In genomic region chr6:98688624-98689023, GRCm38 (mm10) we compare ENCODE assay signal across 26 mouse cellular contexts.
"Had no signal": no experiment of that assay in that cellular context is flagged by ENCODE, and none has a peak within 500 bp of the region (broad histone marks: within the 10 kb centered on the region; RNA-seq: fewer than 3 reads in every experiment).

No protein-coding gene starts in this region.

- H3K27me3 ChIP-seq: embryonic facial prominence, embryonic 12.5 days; embryonic facial prominence, embryonic 13.5 days; embryonic facial prominence, embryonic 15.5 days; forebrain, embryonic 12.5 days; forebrain, embryonic 13.5 days; forebrain, embryonic 15.5 days had no signal

- H3K27ac ChIP-seq: embryonic facial prominence, embryonic 12.5 days; embryonic facial prominence, embryonic 13.5 days; embryonic facial prominence, embryonic 15.5 days; forebrain, embryonic 10.5 days; forebrain, embryonic 12.5 days; forebrain, embryonic 13.5 days; forebrain, embryonic 15.5 days; gastrocnemius, adult 2 months; heart, embryonic 10.5 days had no signal

- H3K36me3 ChIP-seq: embryonic facial prominence, embryonic 10.5 days; embryonic facial prominence, embryonic 12.5 days; embryonic facial prominence, embryonic 13.5 days; embryonic facial prominence, embryonic 15.5 days; forebrain, embryonic 10.5 days; forebrain, embryonic 12.5 days; forebrain, embryonic 15.5 days; heart, embryonic 10.5 days had no signal

- H3K9ac ChIP-seq: embryonic facial prominence, embryonic 12.5 days; embryonic facial prominence, embryonic 13.5 days; embryonic facial prominence, embryonic 15.5 days; forebrain, embryonic 12.5 days; forebrain, embryonic 13.5 days; forebrain, embryonic 15.5 days; forebrain, postnatal 0 days had no signal

- H3K4me3 ChIP-seq: embryonic facial prominence, embryonic 10.5 days; embryonic facial prominence, embryonic 12.5 days; embryonic facial prominence, embryonic 13.5 days; embryonic facial prominence, embryonic 15.5 days; erythroblast, embryonic 14.5 days; forebrain, embryonic 10.5 days; forebrain, embryonic 12.5 days; forebrain, embryonic 13.5 days; forebrain, embryonic 15.5 days; gastrocnemius, adult 2 months; heart, embryonic 10.5 days had no signal

- ATAC-seq: forebrain, embryonic 14.5 days; forebrain, postnatal 0 days had no signal

- H3K4me1 ChIP-seq: forebrain, embryonic 12.5 days; heart, embryonic 10.5 days had no signal

- H3K4me2 ChIP-seq: embryonic facial prominence, embryonic 12.5 days; embryonic facial prominence, embryonic 13.5 days; embryonic facial prominence, embryonic 15.5 days; forebrain, embryonic 12.5 days; forebrain, embryonic 13.5 days; forebrain, embryonic 15.5 days; heart, embryonic 11.5 days had no signal

- DNase-seq: cerebellum, adult 9-10 months; cerebellum, adult 9-11 months; cerebellum, postnatal 10 days; cerebellum, postnatal 14 days; cerebellum, postnatal 25 days; cerebellum, postnatal 36 days; embryo, embryonic 11 days; gastrocnemius, adult 2 months; gastrocnemius, postnatal 10 days; gastrocnemius, postnatal 14 days; gastrocnemius, postnatal 25 days; gastrocnemius, postnatal 36 days; heart, adult 18-20 months had no signal

- H3K9me3 ChIP-seq: embryonic facial prominence, embryonic 10.5 days; embryonic facial prominence, embryonic 12.5 days; embryonic facial prominence, embryonic 13.5 days; embryonic facial prominence, embryonic 15.5 days; forebrain, embryonic 10.5 days; forebrain, embryonic 12.5 days; forebrain, embryonic 13.5 days; forebrain, embryonic 15.5 days; heart, embryonic 10.5 days had no signal
